Mouse (Mus musculus) hindbrain, postnatal 0 days (tissue): Measurements from ENCODE around the gene Dab2. TPM values are rescaled to one million over a fixed set of nuclear protein-coding genes. Genes with fewer than 3 reads are reported as not detected.

Source experiments
- ATAC-seq: fragments of 200-750 bp; cut with Nextera tagmentation; 2 replicates; pipeline ENCODE4 v1.8.0; 2017; ENCODE audit warnings: mild to moderate bottlenecking, moderate TSS enrichment, moderate library complexity
- DNase-seq: peaks from one replicate; pipeline ENCODE4 v3.0.0-alpha.2; 2015; ENCODE audit warnings: low spot score
- H3K27ac ChIP-seq: fragments of 300-500 bp; sonication (generic); 2 replicates; pipeline ENCODE4 v1.5.1; 2014; ENCODE audit warnings: mild to moderate bottlenecking
- H3K27me3 ChIP-seq: fragments of 300-500 bp; sonication (generic); 2 replicates; pipeline ENCODE4 v1.6.1; 2014; ENCODE audit warnings: low read length, mixed read lengths; ENCODE audit not compliant: insufficient read depth
- H3K36me3 ChIP-seq: fragments of 300-500 bp; sonication (generic); 2 replicates; pipeline ENCODE4 v1.6.1; 2014; ENCODE audit warnings: low read length, mixed read lengths; ENCODE audit not compliant: insufficient read depth
- H3K4me1 ChIP-seq: fragments of 300-500 bp; sonication (generic); 2 replicates; pipeline ENCODE4 v1.6.1; 2014; ENCODE audit warnings: antibody characterized with exemption, low read length, mixed read lengths; ENCODE audit not compliant: insufficient read depth
- H3K4me2 ChIP-seq: fragments of 300-500 bp; sonication (generic); 2 replicates; pipeline ENCODE4 v1.6.1; 2014; ENCODE audit warnings: low read depth, mild to moderate bottlenecking, low read length, moderate library complexity, mixed read lengths
- H3K4me3 ChIP-seq: fragments of 300-500 bp; sonication (generic); 2 replicates; pipeline ENCODE4 v1.5.1; 2014; ENCODE audit warnings: low read length
- H3K9ac ChIP-seq: fragments of 300-500 bp; sonication (generic); replicated peaks from 2 replicates; pipeline ENCODE4 v1.6.1; 2014; ENCODE audit warnings: mild to moderate bottlenecking, low read length, moderate library complexity, mixed read lengths
- H3K9me3 ChIP-seq: fragments of 300-500 bp; sonication (generic); 2 replicates; pipeline ENCODE4 v1.6.1; 2016; ENCODE audit warnings: low read length, mixed read lengths
- CTCF ChIP-seq: IDR thresholded peaks from 2 replicates; pipeline ENCODE4 v1.5.1; 2016; ENCODE audit warnings: antibody characterized with exemption, control low read depth, low read depth
- WGBS: fragments of 180-500 bp; shearing (Covaris S2); extraction: QIAGEN DNeasy Blood & Tissue Kit; methylation state at CpG from one replicate; pipeline ENCODE4 v1.1.7; 2014; 5-methylcytosine and 5-hydroxymethylcytosine counted together
- polyA plus RNA-seq: library from polyadenylated mRNA; unstranded; fragments of >200 nt; fragmentation: Nextera tagmentation; extraction: Ambion mirVana; gene quantifications from 2 replicates; pipeline ENCODE4 v1.2.1, GENCODE M21; 2015
- total RNA-seq: library from RNA; depleted of rRNA; stranded (reverse); fragments of >200 nt; gene quantifications from 2 replicates; pipeline ENCODE4 v1.2.3, GENCODE M21; 2014

Dab2 gene
- total and polyA plus RNA-seq, 2 experiments from 2014 or later = 17.3 to 18.2 TPM

GRCm38 (mm10) chr15:6340347-6340746, 40.8 kb downstream of the Dab2 start:
- TF ChIP-seq CTCF = no peak

GRCm38 (mm10) chr15:6341427-6341826, 41.8 kb downstream of the Dab2 start:
- H3K9ac ChIP-seq = no peak overlapping the region
- H3K27me3 ChIP-seq = no peaks in the 10 kb centered on the region
- no peak overlapping the region for H3K27ac ChIP-seq
- DNase-seq (no peak), ATAC-seq (no peak)
- TF ChIP-seq CTCF = no peak
- H3K4me2 ChIP-seq = no peak overlapping the region
- H3K4me1 ChIP-seq = no peaks in the 10 kb centered on the region
- no peak overlapping the region for H3K4me3 ChIP-seq
- no peaks in the 10 kb centered on the region for H3K36me3 ChIP-seq
- 86% methylated on average over 6 of the region's 6 CpGs for WGBS
- no peaks in the 10 kb centered on the region for H3K9me3 ChIP-seq

More at GRCm38 (mm10) chr15:6340347-6340746, 40.8 kb downstream of the Dab2 start:
- DNase-seq (no peak), ATAC-seq (no peak)
- Histone ChIP-seq H3K4me3 (no peak overlapping the region), H3K4me1 (no peaks in the 10 kb centered on the region), H3K9me3 (no peaks in the 10 kb centered on the region), H3K27ac (no peak overlapping the region), H3K36me3 (no peaks in the 10 kb centered on the region), H3K4me2 (no peak overlapping the region), H3K27me3 (no peaks in the 10 kb centered on the region), H3K9ac (no peak overlapping the region)
- 64% methylated on average over 6 of the region's 6 CpGs for WGBS

- Histone ChIP-seq H3K4me3 (no peak overlapping the region), H3K9me3 (no peaks in the 10 kb centered on the region), H3K27ac (no peak overlapping the region), H3K9ac (no peak overlapping the region), H3K27me3 (no peaks in the 10 kb centered on the region), H3K4me2 (no peak overlapping the region), H3K4me1 (no peaks in the 10 kb centered on the region), H3K36me3 (no peaks in the 10 kb centered on the region)
- WGBS = 89% methylated on average over 3 of the region's 3 CpGs
- no peak for ATAC-seq
- no peak for DNase-seq
- no peak for TF ChIP-seq CTCF
Observed at GRCm38 (mm10) chr15:6353901-6354300, 54.3 kb downstream of the Dab2 start.

GRCm38 (mm10) chr15:6359859-6360258, 60.3 kb downstream of the Dab2 start:
- TF ChIP-seq CTCF = no peak
- no peaks in the 10 kb centered on the region for H3K36me3 ChIP-seq
- ATAC-seq = no peak
- no peaks in the 10 kb centered on the region for H3K9me3 ChIP-seq
- H3K4me3 ChIP-seq = no peak overlapping the region
- H3K4me1 ChIP-seq = no peaks in the 10 kb centered on the region
- no peak for DNase-seq
- no peak overlapping the region for H3K9ac ChIP-seq
- H3K27ac ChIP-seq = no peak overlapping the region
- H3K27me3 ChIP-seq = no peaks in the 10 kb centered on the region
- 81% methylated on average over 2 of the region's 2 CpGs for WGBS
- H3K4me2 ChIP-seq = no peak overlapping the region

- ATAC-seq = no peak
- Histone ChIP-seq H3K4me3 (no peak overlapping the region), H3K4me2 (no peak overlapping the region), H3K36me3 (no peaks in the 10 kb centered on the region), H3K4me1 (no peaks in the 10 kb centered on the region), H3K9ac (no peak overlapping the region), H3K27ac (no peak overlapping the region), H3K27me3 (no peaks in the 10 kb centered on the region), H3K9me3 (no peaks in the 10 kb centered on the region)
- TF ChIP-seq CTCF = no peak
- DNase-seq = no peak
- WGBS = 41% methylated on average over 1 of the region's 1 CpGs
Observed at GRCm38 (mm10) chr15:6369974-6370373, 70.4 kb downstream of the Dab2 start.

- Histone ChIP-seq H3K4me2 (no peak overlapping the region), H3K27me3 (no peaks in the 10 kb centered on the region), H3K9me3 (no peaks in the 10 kb centered on the region), H3K9ac (no peak overlapping the region), H3K4me3 (no peak overlapping the region), H3K36me3 (no peaks in the 10 kb centered on the region), H3K4me1 (no peaks in the 10 kb centered on the region), H3K27ac (no peak overlapping the region)
- no peak for TF ChIP-seq CTCF
- WGBS = 92% methylated on average over 2 of the region's 2 CpGs
- no peak for DNase-seq
- no peak for ATAC-seq
Observed at GRCm38 (mm10) chr15:6371486-6371885, 71.9 kb downstream of the Dab2 start.

GRCm38 (mm10) chr15:6375016-6375415, 75.4 kb downstream of the Dab2 start:
- DNase-seq = no peak
- Histone ChIP-seq H3K4me3 (no peak overlapping the region), H3K4me1 (no peaks in the 10 kb centered on the region), H3K36me3 (no peaks in the 10 kb centered on the region), H3K4me2 (no peak overlapping the region), H3K27me3 (no peaks in the 10 kb centered on the region), H3K9ac (no peak overlapping the region), H3K9me3 (no peaks in the 10 kb centered on the region), H3K27ac (no peak overlapping the region)
- no peak for TF ChIP-seq CTCF
- WGBS = 82% methylated on average over 13 of the region's 13 CpGs
- no peak for ATAC-seq

GRCm38 (mm10) chr15:6376001-6376400, 76.4 kb downstream of the Dab2 start:
- no peaks in the 10 kb centered on the region for H3K9me3 ChIP-seq
- no peak overlapping the region for H3K27ac ChIP-seq
- no peaks in the 10 kb centered on the region for H3K36me3 ChIP-seq
- no peaks in the 10 kb centered on the region for H3K27me3 ChIP-seq
- TF ChIP-seq CTCF = no peak
- no peaks in the 10 kb centered on the region for H3K4me1 ChIP-seq
- DNase-seq = no peak
- no peak overlapping the region for H3K4me3 ChIP-seq
- H3K9ac ChIP-seq = no peak overlapping the region
- ATAC-seq = no peak
- no peak overlapping the region for H3K4me2 ChIP-seq
- 76% methylated on average over 5 of the region's 5 CpGs for WGBS
